Mouse (Mus musculus) C2C12 (cell line): ENCODE measurements at regions not wholly inside any gene's neighbourhood (a gene's known extent, or its start where the extent isn't known, plus 50 kb on each side); places are given as distances from the start of the nearest gene placed in this dataset.

Experiments
- CEBPB ChIP-seq: IDR thresholded peaks from one replicate; pipeline ENCODE4 v1.6.1; 2011; ENCODE audit warnings: low read depth, mild to moderate bottlenecking, control low read depth, moderate library complexity
- CTCF ChIP-seq: IDR thresholded peaks from one replicate; pipeline ENCODE4 v1.5.1; 2011; ENCODE audit not compliant: control insufficient read depth, insufficient read depth, insufficient read length
- FOSL1 ChIP-seq: IDR thresholded peaks from one replicate; pipeline ENCODE4 v1.8.0; 2011; ENCODE audit warnings: mild to moderate bottlenecking, low read length; ENCODE audit not compliant: poor library complexity, insufficient read depth, severe bottlenecking
- MAX ChIP-seq: IDR thresholded peaks from one replicate; pipeline ENCODE4 v1.6.1; 2011; ENCODE audit warnings: mild to moderate bottlenecking, control low read depth
- MYOD1 ChIP-seq: IDR thresholded peaks from one replicate; pipeline ENCODE4 v1.6.1; 2011; ENCODE audit warnings: low read depth; ENCODE audit not compliant: control insufficient read depth, insufficient read length
- MYOG ChIP-seq: IDR thresholded peaks from one replicate; pipeline ENCODE4 v1.6.1; 2011; ENCODE audit not compliant: control insufficient read depth, insufficient read length; ENCODE audit errors: extremely low read depth
- USF1 ChIP-seq: IDR thresholded peaks from one replicate; pipeline ENCODE4 v1.6.1; 2011; ENCODE audit warnings: low read depth, mild to moderate bottlenecking, control low read depth, moderate library complexity

DNA sequence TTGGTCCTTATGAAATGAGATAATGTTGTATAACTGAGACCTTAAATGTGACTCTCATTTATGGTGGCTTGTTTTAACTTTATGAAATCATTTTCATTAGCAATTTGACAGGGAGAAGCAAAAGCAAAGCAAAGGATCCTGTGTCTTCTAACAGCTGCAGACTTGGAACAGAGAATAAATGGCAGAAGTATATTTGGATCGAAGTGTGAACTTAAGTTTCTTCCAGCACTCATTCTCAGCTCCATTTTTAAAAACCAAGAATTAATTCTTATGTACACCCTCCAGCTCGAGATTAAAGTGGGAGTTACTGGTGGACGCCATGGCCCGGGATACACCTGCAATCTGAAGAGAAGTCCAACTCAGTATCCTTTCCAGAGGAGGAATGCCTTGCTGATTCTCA lies 1026.0 kb upstream of the Gm7489 start:
- TF ChIP-seq CTCF (no peak), MYOG (no peak), FOSL1 (no peak), USF1 (no peak), MAX (no peak), CEBPB (no peak), MYOD1 (no peak)
